Mouse (Mus musculus): Measurements from ENCODE around the gene Tmem258. TPM values are rescaled to one million over a fixed set of nuclear protein-coding genes. Genes with fewer than 3 reads are reported as not detected.

Gene Tmem258
- total RNA-seq, 4 experiments from 2014 or later, result 74.3 to 86.5 (median 83.2) TPM

Small RNA genes lying within 50 kb of the gene (microRNA-seq; reads per million reads assigned to microRNA genes)
- gene Mir6993, result not detected

Other genes with a start within 250 kb of the Tmem258 start
- gene Fth1, start 223.4 kb upstream of the Tmem258 start, total RNA-seq (2022), result 1,000 to 10,000 TPM; 1,901 to 2,305 (median 2,120) TPM
- under 1 TPM in 3 of 4 experiments, not detected in 1; 0.39 to 0.46 (median 0.45) TPM for gene Best1, start 202.4 kb upstream of the Tmem258 start, total RNA-seq (2022)
- gene Rab3il1, start 202.3 kb upstream of the Tmem258 start, total RNA-seq (2022), result 1 to 10 TPM; 2.5 to 3.9 (median 3.3) TPM
- 1 to 10 TPM; 1.5 to 4.9 (median 3.5) TPM for gene Fads3, start 162.4 kb upstream of the Tmem258 start, total RNA-seq (2022)
- 1 to 10 TPM; 1.2 to 2.0 (median 1.5) TPM for gene Fads2, start 102.3 kb upstream of the Tmem258 start, total RNA-seq (2022)
- gene Fads1, start 21.1 kb upstream of the Tmem258 start, total RNA-seq (2022), result 1 to 10 TPM; 2.5 to 6.0 (median 4.2) TPM
- gene Fen1, start 155 bp downstream of the Tmem258 start, total RNA-seq (2022), result 1 to 10 TPM; 4.2 to 5.4 (median 4.7) TPM
- gene Myrf, start 36.7 kb downstream of the Tmem258 start, total RNA-seq (2022), result not detected
- gene Dagla, start 100.9 kb downstream of the Tmem258 start, total RNA-seq (2022), result 10 to 100 TPM in 1 of 4 experiments, 1 to 10 TPM in 3; 7.9 to 10.7 (median 8.8) TPM
- 1 to 10 TPM; 1.7 to 3.9 (median 2.8) TPM for gene Syt7, start 185.1 kb downstream of the Tmem258 start, total RNA-seq (2022)